Mouse (Mus musculus) 3134 (cell line): ENCODE data around the gene Ywhae.

Source experiments
- DNase-seq: peaks from one replicate; pipeline ENCODE4 v3.0.0-alpha.2; 2011; ENCODE audit warnings: low spot score; ENCODE audit not compliant: insufficient read length; ENCODE audit errors: extremely low read depth

Ywhae gene

DNA sequence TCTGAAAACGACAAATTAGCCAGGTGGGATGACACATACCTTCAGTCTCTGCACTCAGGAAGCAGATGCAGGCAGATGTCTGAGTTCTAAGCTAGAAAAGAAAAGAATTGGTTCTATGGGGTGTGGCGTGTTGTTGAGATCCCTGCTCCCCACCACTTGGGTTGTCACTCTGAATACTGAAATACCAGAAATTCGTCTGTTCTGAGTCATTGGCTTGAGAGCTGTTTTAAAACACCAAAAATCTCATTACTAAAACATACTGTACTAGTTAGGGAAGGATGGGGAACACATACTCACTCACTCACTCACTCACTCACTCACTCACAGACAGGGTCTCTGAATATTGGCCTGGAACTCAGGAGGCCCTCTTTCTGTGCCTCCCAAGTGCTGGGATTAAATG, 4.3 kb downstream of the Ywhae start:
- peak; percentile 43 for DNase-seq

- DNase-seq = no peak
Measured at GRCm38 (mm10) chr11:75737806-75738476, 5.3 kb downstream of the Ywhae start.

DNA sequence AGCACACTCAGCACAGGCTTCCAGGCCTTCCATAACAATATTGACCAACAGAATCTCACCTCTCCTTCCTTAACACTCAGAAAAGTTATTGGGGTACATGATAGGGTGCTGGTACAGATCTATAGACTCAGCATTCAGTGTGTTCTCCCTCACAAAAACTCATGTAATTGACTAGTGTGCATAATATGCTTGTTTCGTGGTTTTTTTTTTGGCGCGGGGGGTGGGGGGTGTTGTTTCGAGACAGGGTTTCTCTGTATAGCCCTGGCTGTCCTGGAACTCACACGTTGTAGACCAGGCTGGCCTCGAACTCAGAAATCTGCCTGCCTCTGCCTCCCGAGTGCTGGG, 5.8 kb downstream of the Ywhae start:
- no peak for DNase-seq

- DNase-seq = no peak
Measured at GRCm38 (mm10) chr11:75740204-75740603, 7.5 kb downstream of the Ywhae start.

- no peak for DNase-seq
Measured at GRCm38 (mm10) chr11:75741615-75742014, 8.9 kb downstream of the Ywhae start.

DNA sequence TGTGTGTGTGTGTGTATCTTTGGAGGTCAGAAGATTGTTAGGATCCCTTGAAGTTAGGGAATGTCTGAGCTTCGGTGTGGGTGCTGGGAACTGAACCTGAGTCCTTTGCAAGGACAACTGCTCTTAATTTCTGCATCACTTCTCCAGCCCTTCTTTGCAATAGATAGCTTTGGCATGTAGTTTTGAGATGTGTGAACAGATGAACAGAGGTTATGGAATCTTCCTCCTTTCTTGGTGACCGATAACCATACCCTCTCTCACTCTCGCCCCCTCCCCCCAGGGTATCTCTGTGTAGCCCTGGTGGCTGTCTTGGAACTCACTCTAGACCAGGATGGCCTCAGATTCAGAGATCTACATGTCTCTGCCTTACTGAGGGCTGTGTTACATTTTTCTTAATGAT, 12.1 kb downstream of the Ywhae start:
- DNase-seq = no peak

DNA sequence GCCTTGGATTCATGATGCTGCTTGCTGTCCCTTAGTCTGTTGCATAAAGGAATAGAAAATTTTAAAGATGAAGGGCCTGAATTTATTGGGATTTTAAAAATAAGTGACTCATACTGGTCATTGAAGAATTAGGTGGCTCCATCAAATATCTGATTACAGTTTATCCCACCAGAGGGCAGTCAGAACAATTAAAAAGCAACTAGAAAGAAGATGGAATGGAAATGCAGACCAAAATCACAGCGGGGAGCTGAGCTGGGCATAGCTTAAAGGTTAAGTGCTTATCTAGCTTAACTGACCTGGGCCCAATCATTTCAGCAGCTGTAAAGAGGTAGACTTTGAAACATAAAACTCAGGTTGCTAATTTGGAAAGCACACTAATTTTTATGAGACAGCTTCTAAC, 17.9 kb downstream of the Ywhae start:
- DNase-seq = no peak

GRCm38 (mm10) chr11:75751082-75751481, 18.4 kb downstream of the Ywhae start:
- DNase-seq = no peak

DNA sequence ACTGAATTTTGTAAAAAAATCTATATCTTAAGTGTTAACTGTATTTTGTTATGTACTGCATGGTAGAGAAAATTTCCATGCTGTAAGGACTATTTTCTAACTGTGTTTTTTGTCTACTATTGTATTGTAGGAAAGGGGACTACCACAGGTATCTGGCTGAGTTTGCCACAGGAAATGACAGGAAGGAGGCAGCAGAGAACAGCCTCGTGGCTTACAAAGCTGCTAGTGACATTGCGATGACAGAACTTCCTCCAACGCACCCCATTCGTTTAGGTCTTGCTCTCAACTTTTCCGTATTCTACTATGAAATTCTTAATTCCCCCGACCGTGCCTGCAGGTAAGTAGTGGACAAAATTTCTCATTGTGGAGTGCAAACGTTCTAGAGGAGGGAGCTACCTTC, 24.0 kb downstream of the Ywhae start:
- no peak for DNase-seq

DNA sequence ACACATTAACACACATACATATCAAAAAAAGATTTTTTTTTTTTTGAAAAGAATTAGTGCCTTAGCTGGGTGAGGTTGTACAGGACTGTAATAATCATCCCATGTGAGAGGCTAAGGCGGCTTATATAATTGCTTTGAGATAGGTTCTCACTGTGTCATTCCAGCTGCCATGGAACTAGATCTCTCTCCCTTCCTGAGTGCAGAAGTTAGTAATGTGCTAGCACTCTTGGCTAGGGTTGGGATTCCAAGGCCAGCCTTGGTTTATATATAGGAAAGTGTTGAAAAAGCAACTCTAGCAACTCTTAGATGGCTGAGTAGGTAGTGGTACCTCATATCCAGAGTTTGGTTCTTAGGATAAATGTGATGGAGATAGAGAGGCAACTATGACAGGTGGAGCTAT, 25.9 kb downstream of the Ywhae start:
- DNase-seq = no peak

DNA sequence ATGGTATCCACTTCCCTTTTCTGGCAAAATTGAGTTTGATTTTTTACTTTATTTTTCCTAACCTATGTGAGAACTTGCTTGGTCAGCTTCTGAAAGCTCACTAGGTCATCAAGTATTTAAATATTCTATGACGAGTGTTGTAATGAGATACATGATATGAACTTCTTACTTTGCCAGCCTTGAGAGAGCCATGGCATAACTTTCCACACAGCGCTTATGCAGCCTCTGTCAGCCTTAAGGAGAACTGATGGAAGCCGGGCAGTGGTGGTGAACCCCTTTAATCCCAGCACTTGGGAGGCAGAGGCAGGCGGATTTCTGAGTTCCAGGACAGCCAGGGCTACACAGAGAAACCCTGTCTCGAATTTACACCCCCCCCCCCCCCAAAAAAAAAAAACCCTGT, 28.1 kb downstream of the Ywhae start:
- no peak for DNase-seq

DNA sequence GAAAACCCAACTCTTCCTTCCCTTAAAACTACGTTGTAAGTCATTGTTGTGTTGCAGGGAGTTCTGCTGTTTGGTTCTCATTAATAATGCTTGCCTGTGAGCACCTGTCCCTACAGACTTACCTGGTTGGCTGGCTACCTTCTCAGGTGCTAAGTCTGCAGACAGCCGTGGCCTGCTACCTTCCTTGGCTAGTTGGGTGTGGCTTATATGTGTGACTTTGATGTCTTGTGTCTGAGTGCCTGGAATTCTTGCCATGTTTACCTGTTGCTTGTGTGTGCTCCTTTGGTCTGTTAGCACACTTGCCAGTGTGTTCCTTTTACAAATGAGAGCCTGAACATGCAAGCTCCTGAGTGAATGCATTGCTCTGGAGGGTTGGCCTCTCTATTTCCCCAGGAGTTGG, 30.0 kb downstream of the Ywhae start:
- no peak for DNase-seq

GRCm38 (mm10) chr11:75764521-75765023, 31.9 kb downstream of the Ywhae start:
- DNase-seq = no peak

- no peak for DNase-seq
Measured at GRCm38 (mm10) chr11:75765161-75765560, 32.5 kb downstream of the Ywhae start.

GRCm38 (mm10) chr11:75767014-75767413, 34.3 kb downstream of the Ywhae start:
- DNase-seq = no peak

GRCm38 (mm10) chr11:75768091-75768989, 35.7 kb downstream of the Ywhae start:
- no peak for DNase-seq

DNA sequence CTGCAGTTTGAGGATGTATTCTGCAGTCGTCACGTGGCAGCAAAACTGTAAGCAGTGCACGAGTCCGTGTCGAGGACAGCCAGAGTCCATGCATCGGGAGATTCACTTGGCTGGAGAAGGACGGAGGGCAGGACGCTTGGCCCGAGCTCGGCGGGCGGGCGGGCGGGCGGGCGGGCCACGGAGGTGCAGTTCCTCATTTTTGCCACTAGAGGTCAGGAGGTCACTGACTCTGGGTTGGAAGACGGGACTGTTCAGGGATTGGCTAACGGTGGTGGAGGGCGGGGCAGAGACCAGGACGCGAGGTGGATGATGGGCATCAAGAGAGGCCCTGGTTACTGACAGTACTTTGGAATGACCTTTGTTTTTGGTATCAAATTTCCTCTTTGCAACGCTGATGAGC, 36.5 kb downstream of the Ywhae start:
- DNase-seq = peak; percentile 68

- no peak for DNase-seq
Measured at GRCm38 (mm10) chr11:75772562-75772961, 39.9 kb downstream of the Ywhae start.

DNA sequence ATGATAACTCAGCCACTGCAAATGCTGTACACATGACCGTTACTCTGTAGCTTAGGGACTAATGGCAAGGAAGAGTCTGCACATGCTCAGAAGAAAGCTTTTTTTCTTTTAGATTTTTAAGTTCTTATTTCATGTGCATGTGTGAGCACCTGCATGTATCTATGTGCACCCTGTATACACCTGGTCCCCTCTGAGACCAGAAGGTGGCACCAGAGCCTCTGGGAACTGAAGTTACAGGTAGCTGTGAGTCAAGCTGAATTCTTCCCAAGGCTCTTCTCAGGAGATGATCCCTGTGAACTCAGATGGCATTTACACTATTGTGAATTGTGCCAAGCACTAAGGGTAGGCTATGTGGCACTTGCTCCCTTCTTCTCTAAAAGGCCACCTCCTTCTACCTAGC, 43.2 kb downstream of the Ywhae start:
- DNase-seq = no peak

DNA sequence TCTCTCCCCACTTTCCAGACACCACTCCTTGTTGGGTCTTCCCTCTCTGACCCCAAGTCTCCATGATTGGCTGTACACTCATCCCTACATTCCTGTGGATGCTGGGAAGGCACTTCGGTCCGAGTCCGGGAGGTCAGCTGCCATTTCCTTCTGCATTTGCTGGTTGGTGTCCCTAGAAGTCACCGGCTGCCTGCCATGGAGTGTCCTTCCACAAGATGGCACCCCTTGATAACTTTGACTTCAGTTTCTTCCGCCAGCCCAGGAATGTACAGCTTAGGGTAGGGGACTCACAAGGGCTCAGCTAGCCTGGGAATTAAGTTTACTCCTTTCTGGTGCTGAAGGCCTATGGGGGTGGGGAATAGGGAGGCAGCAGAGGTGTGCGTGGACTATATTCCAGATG, 49.2 kb downstream of the Ywhae start:
- DNase-seq = peak; percentile 38

GRCm38 (mm10) chr11:75783799-75784198, 51.1 kb downstream of the Ywhae start:
- DNase-seq = no peak

- no peak for DNase-seq
Measured at GRCm38 (mm10) chr11:75785897-75786296, 53.2 kb downstream of the Ywhae start.
